Mouse (Mus musculus) frontal cortex, postnatal 14 days (tissue): ENCODE measurements around the gene Pard3.
A peak's percentile ranks its signal among the peaks of the same experiment; 100 is the strongest.

Experiments
- DNase-seq, 2 experiments: peaks; one replicate each; pipeline ENCODE4 v3.0.0; 2022; ENCODE audit warnings: low spot score in 2 of 2

Pard3 gene

DNA sequence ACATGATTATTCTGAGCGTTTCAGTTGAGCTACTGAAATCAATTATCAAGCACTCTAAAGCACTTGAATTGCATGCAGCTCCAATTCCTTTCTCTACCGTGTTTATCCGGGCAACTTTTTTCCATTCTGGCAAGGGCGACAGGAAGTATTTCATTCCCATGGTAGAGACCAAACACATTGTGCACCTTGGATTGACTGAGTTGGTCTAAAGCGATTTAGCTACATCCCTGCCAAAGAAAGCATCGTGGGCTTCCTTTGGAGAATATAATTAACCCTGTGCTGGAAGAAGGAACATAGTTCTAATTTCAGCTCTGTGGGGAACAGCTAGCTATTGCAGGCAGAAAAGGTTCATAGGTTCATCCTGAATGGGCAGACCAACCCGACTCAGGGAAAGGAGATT is 480.0 kb downstream of the Pard3 start:
- no peak for DNase-seq

DNA sequence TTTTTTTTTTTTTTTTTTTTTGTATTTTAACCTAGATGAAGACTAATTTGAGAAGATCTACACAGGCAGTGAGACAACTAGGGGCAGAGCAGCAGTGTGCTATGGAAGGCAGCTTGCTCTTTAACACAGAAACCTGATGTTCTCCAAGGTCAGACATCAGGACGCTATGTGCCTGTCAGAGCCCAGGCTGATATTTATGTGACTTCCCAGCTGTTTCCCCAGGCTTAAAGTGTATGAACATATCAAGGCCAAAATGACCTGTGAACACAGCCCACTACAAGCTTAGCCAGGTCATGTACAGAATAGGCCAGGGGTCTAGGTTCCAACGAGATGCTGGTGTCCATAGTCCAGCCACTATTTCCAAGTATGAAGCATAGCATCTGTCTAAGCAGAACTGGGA is 482.5 kb downstream of the Pard3 start:
- DNase-seq: no peak

DNA sequence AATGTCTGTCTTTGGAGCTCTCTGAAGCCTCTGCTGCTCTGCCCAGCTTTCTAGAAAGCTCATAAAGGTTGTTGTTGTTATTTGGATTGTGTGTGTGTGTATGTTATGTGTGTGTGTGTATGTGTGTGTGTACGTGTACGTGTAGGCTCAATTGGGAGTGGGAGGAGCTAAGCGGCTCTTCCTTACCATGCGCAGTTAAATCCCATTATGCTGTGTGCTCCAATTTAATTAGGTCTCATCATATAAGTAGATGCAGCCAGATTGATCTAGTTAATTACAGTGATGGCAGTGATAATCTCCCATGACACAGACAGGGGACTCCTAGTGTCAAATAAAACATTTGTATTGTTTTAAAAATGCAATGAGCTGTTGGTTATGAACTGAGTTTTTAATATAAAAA is 487.2 kb downstream of the Pard3 start:
- no peak for DNase-seq

DNA sequence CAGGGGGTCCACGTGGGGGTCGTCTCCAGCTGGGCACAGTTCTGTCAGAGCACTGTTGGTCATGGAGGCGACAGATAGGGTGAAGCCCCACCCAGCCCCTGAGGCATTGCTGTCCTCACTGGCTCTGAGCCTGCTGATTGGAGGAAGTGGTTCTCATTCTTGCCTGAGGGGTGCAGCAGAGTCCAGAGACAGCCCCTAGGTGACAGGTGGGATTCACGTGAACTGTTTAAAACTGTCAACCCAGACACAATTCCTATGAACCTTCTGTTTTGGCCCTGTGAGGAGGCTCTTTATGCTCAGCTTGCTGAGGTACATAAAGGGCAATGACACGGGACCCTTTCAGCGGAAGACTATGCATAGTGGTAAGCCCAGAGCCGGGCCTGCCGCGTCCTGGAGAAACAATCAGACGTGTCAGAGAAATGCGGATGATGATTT is 488.5 kb downstream of the Pard3 start:
- peak in 1 of 2 experiments; percentile 17 for DNase-seq

DNA sequence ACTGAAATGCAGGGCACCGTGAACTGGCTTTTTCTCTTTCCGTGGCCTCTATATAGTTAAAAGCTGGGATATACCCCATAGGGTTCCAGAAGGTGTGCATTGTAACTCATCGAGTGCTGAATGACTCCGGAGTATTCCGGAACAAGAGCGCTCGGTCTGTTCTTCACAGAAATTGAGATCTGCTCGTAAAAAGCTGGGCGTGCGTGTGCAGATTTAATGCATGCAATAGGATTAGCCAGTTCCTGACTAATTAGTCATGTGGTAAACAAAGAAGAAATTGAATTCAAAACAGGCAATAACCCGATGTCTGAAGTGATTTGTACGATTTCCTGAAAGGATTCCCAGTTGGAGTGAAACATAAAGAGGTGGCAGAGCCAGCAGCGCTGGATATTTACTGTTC is 489.1 kb downstream of the Pard3 start:
- DNase-seq: no peak

DNA sequence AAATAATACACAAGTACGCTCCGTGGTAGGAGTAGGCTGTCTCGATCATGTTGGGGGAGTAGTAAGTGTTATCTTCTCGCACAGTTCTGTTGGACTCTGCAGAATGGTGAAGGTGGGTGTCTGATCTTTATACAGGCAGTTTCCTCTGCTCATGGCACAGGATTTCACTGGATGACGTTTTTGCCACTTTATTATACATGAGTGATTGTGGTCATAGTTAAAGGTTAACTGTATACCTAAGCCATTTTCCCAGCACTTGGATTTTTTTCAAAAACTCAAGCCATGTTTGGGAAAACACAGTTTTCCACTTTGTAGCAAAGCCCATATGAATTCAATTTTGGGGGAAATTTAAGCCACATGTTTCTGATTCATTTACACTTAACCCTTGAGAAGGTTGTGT is 489.9 kb downstream of the Pard3 start:
- no peak for DNase-seq

DNA sequence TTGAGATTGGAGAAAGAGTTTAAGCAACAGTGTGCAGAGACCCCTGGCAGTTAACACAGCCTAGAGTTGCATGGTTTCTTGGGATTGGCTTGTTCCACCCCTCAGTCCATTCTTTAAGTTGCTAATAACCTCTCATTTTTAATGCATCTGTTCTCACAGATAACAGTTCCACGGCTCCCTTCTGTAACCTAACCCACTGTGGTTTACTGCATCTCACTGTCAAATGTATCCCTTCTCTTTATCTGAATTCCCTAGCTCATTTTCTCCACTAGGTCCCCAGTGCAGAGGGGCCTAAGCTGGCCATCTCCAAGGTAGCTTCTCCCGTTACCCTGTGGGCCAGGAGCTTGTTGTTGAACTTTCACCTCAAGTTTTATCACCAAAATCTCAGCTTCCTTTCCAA is 492.1 kb downstream of the Pard3 start:
- DNase-seq: no peak

DNA sequence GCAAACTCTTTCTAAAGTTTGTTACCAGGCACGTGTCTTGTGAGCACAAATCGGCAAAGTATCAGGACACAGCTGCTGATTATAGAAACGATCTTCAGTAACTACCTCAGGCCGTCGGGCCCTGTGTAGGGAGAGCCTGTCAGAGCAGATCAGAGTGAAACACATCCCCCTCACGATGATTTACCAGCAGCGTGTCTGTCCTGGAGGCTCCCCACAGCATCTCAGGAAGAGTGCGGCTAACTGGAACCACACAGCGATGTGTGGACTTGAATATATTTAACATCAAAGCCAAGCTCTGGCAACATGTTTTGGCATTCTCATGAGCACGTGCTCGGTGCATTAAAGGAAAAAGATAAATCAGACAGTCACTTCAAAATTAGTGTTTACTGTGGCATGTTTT is 493.3 kb downstream of the Pard3 start:
- DNase-seq: no peak

DNA sequence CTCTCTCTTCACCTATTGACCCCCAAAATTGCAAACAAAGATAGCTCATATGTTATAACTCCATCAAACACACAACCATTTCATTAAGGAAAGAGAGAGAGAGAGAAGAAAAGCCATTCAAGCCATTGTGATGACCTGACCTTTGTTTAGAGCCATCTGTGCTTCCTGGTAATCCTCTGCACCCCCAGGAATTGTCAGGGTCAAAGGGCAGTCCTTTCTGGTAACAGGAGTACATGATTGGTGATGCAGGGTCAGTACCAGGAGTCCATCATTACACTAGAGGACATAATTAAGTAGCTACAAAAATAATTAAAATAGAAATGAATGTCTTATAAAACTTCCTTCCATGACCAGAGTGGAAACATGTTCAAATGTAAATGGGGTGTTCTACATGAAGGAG is 493.9 kb downstream of the Pard3 start:
- no peak for DNase-seq

DNA sequence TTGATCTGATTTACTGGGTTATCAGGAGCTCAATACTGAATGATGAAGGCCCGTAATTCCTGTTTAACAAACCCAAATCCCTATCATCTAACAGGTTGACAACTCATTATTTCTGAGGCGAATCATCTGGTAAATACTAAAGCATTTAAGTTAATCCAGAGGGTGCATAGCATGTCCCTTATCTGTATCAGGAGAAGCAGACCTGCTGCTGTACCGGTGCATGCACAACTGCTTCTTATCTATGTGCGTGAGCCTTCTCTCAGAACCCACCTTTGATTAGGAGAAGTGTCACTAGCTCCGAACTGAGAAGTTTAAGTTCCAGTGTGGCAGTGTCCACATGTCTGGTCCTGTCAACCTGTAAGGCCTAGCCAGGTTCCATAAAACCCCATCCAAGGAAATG is 499.9 kb downstream of the Pard3 start:
- DNase-seq: no peak

DNA sequence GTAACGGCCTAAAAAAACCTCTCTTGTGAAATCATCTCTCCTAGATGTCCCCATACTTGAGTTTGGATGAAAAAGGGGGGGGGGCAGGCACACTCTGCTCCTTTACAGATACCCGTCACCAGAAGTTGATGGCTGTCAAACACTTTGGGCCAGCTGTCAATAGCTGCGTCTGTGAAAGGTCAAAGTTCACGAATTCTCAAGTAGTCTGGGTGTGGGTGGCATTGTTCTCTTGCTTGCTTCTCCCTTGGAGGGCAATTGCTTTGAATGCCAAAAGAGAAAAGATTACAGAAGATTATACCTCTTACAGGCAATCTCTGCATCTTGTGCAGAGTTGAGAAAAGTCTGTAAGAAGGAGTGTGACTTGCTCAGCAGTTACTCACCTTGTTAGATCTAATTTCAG is 500.7 kb downstream of the Pard3 start:
- no peak for DNase-seq

DNA sequence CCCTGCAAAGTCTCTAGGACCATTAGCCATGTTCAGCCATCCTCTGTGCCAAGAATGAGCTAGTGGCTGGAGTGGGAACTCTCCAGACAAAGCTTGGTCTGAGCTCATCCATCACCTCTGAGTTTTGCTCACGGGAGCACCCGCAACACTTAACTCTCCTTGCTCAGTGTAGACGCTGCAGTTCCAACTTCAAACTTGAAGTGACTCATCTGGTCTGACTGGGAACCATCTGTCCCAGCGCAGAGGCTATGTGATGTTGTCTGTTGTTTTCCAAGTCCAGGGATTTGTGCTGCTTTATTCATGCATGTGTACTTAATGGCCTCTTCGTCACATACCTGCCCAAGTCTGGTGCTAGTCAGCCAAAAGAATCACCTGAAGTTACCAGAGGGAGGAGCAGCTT is 505.5 kb downstream of the Pard3 start:
- no peak for DNase-seq

DNA sequence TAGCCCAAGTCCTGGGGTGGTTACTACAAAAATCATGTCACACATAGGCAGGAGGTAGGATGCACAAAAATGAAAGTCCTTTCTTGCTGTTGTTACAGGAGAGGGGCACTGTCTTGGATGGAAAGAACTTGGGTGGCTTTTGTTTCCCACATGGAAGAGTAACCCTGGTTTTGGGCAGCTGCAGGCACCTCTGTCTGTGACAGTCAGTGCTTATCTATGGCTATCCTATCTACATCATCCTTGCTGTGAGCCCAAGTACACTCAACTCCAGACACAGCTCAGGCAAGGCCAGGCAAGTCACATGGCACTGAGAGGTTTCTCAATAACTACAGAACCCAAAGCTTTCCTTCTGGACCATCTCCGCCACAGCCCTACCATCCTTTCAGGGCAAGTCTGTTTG is 506.8 kb downstream of the Pard3 start:
- DNase-seq: no peak

DNA sequence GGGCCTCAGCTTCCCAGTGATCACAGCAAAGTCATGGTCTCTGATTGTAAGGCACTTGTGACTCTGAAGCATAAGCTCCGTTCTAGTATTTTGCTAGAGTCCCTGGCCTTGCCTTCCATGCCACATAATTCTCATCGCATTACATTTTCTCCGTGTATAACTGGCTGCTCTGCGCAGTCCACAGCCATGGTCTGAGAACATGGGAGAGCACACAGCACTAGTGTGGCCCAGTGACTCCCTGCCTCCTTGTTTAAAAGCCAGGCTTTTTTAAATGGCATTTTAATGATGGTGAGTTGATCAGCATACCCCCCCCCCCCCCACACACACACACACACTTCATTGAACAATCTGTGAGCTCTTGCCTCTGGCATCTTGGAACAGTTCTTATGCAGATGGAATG is 508.8 kb downstream of the Pard3 start:
- no peak for DNase-seq

DNA sequence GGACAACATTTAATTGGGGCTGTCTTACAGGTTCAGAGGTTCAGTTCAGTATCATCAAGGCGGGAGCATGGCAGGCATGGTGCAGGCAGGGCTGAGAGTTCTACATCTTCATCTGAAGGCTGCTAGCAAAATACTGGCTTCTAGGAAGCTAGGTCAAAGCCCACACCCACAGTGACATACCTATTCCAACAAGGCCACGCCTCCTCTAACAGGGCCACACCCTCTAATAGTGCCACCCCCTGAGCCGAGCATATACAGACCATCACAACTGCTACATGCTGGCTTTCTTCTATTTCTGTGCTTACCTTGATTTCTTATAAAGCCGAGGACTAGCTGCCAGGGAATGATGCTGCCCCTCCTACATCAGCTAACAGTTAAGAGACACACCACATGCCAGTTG is 513.0 kb downstream of the Pard3 start:
- DNase-seq: no peak

DNA sequence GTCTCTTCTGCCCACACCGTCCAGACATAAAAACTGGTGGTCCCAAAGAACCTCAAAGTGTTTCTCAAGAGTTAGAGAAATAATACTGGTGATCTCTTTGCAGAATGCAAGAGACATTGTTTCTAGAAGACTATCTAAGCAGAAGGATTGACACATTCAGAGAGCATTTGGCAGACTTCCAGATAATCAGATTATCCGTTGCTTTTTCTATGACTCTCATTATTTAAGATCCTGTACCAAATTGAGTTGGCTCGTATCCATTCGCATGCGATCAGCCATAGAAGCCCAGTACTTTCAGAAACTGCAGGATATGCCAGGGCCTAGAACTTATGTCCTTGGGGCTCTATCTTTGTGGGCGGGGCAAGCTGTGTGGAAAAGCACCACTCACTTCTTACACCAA is 514.0 kb downstream of the Pard3 start:
- DNase-seq: no peak

DNA sequence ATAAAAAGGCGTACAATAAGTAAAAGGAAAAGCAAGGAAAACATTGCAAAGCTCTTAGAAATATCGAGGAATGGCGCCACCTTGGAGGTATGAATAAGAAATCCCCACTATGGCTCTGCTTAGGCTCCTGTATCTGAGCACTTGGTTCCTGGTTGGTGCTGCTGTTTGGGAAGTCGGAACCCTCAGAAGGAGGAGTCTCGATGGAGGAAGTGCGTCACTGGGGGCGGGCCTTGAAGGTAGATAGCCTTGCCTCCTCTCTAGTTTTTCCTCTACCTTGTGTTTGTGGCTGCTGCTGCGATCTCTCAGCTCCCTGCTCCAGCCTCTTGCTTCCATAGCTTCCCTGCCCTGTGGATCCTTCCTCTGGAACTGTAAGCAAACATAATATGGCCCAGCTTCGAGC is 515.7 kb downstream of the Pard3 start:
- no peak for DNase-seq

DNA sequence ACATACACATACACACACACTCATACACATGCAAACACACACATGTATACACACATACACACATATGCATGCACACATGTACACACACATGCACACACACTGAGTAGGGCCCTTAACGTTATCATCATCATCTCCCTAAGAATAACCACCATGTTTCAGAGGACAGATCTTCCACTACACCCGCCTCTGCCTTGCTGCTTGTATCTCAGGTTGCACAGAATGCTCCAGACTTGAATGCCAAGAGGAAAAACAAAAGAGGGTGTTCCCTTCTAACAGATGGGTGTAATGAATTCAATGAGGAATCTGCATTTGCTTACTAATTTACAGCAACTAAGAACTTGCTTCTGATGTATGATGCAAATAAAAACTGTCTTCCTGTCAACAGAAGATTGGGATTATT is 519.7 kb downstream of the Pard3 start:
- no peak for DNase-seq

DNA sequence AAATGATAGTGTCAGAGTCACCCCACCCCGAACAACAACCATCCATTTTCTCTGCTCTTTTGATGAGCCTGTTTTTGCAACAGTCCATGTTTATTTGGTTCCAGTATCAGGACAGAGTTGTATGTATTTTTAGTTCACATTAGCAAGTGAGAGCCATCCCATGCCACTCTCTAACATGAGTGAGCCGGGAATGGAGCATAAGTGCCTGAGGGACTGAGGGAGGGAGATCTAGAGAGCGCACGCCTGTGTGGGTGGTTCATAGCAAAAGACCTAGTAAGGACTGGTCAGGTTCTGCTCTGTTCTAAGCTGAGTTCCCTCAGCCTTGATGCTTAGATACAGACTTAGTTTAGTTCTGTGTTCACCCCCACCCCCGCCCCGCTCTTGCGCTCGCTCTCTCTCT is 521.9 kb downstream of the Pard3 start:
- no peak for DNase-seq

DNA sequence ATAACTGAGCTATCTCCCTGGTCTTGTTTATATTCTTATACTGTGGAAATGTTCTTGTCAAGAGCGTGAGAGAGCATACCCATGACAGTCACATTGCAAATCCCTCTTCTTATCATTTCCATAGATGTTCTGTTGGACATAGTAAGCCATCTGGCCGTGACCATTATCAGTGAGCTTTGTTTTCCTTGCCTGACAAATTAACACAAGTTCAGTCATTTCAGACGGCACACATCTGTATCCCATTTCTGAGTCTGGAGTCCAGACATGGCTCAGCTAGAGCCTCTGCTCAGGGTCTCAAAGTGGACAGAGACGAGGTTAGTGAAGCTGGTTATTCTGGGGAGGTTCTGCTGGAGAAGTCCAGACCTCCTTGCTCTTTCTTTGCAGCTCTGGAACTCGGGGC is 523.0 kb downstream of the Pard3 start:
- no peak for DNase-seq

DNA sequence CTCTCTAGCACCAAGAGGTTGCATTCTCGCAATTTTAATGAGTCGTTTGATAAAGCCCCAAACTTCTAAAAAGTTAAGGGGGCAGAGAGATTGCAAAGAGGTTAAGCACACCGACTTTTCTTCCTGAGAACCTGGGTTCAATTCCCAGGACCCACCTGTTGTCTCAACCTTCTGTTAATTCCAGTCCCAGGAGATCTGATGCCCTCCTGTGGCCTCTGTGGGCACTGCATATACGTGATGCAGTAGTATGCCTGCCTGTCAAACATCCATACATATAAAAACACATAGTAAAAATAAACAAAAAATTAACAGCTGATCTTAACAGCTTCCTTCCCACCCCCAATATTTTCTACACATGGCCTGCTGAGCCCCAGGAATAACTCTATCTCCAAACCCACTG is 524.6 kb downstream of the Pard3 start:
- no peak for DNase-seq

DNA sequence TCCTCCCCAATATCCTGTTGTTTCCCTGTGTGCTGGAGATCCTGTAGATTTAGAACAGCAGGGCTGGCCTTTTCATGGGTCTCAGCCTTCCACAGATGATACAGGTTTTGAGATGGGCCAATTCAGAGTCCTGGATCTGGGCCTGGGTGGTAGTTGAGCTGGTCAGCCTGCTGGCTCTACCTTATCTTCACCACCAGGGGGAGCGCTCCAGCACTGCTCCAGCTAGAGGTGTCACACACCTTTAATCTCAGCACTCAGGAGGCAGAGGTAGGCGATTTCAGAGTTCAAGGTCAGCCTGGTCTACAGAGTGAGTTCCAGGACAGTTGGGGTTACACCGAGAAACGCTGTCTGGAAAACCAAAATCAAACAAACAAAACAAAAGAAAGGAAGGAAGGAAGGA is 525.6 kb downstream of the Pard3 start:
- no peak for DNase-seq

DNA sequence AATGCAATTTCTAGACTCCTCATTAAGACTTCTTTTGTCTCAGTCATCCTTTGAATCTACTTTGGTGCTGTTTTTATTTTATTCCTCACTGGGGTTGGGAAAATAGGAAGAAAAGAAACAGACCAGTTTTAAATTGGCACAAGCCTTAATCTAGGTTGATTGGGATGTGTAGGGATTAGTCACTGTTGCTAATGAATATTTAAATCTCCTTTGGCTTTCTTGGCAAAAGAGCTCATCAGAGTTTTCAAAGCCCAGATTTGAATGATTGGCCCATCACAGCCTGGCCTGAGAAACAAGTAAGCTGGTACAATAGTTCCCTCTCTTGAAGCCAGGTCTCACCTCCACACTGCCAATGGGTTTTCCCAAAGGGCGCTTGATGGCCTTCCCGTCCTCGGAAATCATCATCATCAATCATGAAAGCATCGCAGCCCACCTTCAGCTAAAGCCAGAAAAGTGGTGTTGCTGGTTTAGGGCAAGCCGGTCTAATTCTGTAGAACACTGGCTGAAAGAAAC is 527.0 kb downstream of the Pard3 start:
- DNase-seq: no peak

DNA sequence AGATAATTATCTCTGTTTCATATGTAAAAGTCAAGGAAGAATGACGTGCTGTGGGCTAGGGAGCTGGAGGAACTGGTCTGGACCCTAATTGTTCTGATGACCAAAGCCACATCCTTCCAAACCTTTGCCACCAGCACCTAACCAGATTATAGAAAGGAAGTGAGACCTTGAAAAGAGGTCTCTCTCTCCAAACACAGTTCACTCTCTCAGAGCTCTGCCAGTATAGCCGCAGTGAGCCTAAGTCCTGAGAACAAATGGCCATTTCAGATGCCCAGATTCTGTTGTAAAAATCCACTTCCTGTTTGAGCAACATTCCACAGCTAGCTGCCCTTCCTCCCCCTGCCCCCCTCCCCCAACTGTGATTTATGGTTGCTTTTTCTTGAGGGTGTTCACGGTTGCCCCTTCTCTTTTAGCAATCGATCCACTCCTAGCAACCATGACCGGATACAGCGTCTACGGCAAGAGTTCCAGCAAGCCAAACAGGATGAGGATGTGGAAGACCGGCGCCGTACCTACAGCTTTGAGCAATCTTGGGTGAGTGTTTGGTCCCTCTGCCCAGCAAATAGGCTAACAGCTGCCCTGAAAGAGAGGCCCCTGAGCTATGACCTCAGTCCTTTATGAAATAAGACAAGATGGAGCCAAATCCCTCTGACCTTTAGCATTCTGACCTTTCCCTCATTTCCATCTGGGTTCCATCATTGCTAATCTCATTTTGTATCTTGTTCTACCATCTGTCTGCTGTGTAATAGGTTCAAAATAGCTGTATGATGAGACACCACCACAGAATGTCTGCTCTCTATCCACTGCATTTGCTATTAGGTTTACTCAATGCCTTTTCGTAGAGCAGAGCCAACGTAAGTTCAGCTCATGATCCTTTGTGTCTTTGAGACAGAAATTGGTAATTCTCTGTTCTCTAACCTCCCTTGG is 529.2 kb downstream of the Pard3 start:
- no peak for DNase-seq
